Mouse (Mus musculus): Measurements from ENCODE around the gene Hist1h2bm.
"Not testable (repeated sequence)": the region's sequence is repeated elsewhere in the genome, so short reads cannot be mapped to it uniquely, and the experiment has no call there.

DNA sequence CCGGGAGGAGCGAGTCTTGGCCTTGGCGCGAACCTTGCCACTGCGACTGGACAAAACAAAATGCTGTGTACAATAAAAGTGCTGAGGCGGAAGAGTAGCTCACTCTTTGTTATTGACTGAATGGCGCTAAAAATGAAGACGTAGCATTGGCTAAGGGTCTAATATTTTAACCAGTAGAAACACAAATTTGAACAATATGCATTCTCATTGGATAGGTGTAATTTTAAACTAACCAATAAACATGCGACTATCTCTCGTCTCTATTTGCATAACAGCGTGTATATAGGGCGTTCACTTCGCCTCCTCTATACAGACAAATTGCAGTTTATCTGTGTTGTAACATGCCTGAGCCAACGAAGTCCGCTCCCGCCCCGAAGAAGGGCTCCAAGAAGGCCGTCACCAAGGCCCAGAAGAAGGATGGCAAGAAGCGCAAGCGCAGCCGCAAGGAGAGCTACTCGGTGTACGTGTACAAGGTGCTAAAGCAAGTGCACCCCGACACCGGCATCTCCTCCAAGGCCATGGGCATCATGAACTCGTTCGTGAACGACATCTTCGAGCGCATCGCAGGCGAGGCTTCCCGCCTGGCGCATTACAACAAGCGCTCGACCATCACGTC, at the start of gene Hist1h2bm:
- TF ChIP-seq CTCF (IDR thresholded peaks at IDR 0.05; ENCODE audit: low read depth, low read length); EP300 (IDR thresholded peaks at IDR 0.05; ENCODE audit: insufficient read depth, low read depth, low read length): not testable (repeated sequence)
- peak; percentile 96 for TF ChIP-seq POLR2A (IDR thresholded peaks at IDR 0.05; ENCODE audit: insufficient read depth, low read length)
